Mouse (Mus musculus): ENCODE measurements around the gene Ank2.

Ank2 gene

DNA sequence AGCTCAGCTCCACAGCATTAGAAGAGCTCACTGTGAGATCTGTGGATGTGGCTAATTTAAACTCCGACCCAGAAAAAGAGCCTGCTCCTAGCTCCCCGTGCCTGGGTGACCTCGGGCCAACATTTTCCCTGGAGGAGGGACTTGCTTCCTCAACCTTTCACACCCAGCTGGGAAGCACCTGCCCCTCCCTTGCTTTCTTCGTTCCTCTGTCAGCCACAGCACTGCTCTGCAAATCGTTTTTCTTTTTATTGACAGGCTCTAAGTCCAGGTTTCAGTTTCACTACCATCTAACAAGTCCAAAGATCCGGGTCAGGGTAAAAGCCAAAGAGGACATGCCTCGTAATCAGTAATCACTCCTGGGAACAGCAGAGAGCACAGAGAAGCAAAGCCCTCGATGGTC lies 375.8 kb downstream of the Ank2 start:
- DNase-seq (ENCODE audit: low spot score), result peak; percentile 47

GRCm38 (mm10) chr3:127118777-127119176 lies 380.4 kb downstream of the Ank2 start:
- DNase-seq (ENCODE audit: low spot score), result no peak

GRCm38 (mm10) chr3:127116226-127116625 lies 382.9 kb downstream of the Ank2 start:
- DNase-seq (ENCODE audit: low spot score), result no peak

- DNase-seq (ENCODE audit: low spot score), result no peak
Measured at GRCm38 (mm10) chr3:127113238-127113637, 385.9 kb downstream of the Ank2 start.

DNA sequence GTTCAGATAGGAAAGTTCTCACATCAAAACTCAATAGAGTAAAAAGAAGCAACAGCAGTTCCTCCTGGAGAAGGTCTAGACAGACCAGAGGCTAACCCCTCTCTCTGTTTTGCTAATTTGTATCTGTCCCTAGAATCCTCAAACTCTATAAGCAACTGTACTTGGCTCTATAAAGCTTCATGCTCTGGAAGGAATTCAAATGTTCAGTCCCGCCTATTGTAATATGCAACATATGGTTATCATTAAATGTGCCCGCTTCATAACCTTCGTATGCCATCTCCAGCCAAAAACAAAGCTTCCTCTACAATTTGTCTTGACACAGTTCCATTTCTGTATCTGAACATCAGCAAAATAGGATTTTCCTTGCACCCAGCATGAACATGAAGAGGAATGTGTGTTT lies 389.7 kb downstream of the Ank2 start:
- DNase-seq (ENCODE audit: low spot score), result no peak

GRCm38 (mm10) chr3:127108481-127108880 lies 390.7 kb downstream of the Ank2 start:
- DNase-seq (ENCODE audit: low spot score), result no peak

GRCm38 (mm10) chr3:127107281-127107680 lies 391.9 kb downstream of the Ank2 start:
- no peak for DNase-seq (ENCODE audit: low spot score)

- no peak for DNase-seq (ENCODE audit: low spot score)
Measured at GRCm38 (mm10) chr3:127101326-127101725, 397.8 kb downstream of the Ank2 start.

- DNase-seq (ENCODE audit: low spot score), result no peak
Measured at GRCm38 (mm10) chr3:127097745-127098144, 401.4 kb downstream of the Ank2 start.

GRCm38 (mm10) chr3:127097106-127097505 lies 402.0 kb downstream of the Ank2 start:
- no peak for DNase-seq (ENCODE audit: low spot score)

- no peak for DNase-seq (ENCODE audit: low spot score)
Measured at GRCm38 (mm10) chr3:127093631-127094030, 405.5 kb downstream of the Ank2 start.

DNA sequence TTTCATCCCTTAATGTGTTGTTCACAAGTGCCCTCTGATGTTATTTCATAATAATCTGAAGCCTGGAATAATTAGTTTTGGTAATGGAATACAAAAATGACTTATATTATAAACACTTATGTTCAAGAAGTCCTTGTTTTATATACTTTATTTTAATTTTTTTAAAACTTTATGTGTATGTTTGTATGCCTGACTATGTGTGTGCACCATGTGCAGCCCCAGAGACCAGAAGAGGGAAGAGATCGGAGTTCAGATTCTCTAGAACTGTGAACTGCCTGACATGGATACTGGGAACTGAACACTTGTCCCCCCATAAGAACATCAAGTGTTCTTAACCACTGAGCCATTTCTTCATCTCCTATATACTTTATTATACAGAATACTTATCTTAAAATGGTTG lies 411.6 kb downstream of the Ank2 start:
- DNase-seq (ENCODE audit: low spot score), result no peak

GRCm38 (mm10) chr3:127086834-127087506 lies 412.2 kb downstream of the Ank2 start:
- DNase-seq (ENCODE audit: low spot score), result peak; percentile 66

GRCm38 (mm10) chr3:127077369-127077768 lies 421.8 kb downstream of the Ank2 start:
- DNase-seq (ENCODE audit: low spot score), result no peak

- no peak for DNase-seq (ENCODE audit: low spot score)
Measured at GRCm38 (mm10) chr3:127075531-127076280, 423.4 kb downstream of the Ank2 start.

GRCm38 (mm10) chr3:127071471-127071870 lies 427.7 kb downstream of the Ank2 start:
- no peak for DNase-seq (ENCODE audit: low spot score)

DNA sequence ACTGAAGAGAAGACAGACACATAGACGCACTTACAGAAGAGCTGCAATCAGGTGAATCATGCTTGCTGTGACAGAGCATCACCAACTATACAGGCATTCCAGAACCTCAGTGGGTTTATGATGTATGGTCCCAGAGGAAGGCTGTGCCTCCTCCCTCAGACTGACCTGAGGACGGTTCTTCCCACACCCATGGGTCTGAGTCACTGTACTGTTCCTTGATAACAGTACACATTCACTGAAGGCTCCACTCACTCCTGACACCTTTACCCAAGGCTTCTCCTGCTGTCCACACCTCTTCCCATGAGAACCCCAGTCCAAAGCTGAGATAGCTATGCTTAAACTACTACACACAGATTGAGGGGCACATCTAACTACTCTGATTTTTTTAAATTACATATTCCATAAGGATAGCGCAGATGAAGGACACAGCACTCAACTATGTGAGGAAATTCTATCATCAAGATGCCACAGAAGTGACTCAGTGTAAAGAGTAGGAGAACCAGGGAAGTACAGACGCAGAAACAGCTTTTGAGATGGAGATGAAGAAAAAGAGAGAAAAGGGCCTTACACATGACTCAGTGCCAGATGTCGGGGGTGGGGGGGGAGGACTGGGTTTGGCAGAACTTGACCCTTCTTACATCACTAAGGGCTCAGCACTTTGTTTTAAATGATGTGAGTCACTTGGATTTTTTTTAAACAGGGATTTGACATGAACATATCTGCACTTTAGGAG lies 435.3 kb downstream of the Ank2 start:
- DNase-seq (ENCODE audit: low spot score), result no peak

DNA sequence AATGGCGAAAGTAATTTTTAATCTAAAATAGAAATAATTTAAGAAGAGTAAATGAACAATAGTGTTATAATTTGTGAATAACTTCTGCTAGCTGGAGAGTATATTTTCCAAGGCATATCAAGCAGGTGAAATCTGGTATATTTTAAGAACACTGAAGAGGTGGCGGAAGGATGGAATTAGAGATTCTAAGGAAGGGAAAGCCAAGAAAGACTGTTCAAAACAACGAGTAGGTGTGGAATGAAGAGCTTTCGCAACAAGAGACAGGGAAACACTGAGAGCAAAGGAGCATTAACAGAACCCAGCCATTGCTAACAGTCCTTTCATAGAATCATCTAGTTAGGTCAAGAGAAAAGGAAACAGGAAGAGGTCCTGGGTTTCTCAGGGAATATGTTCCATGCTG lies 439.5 kb downstream of the Ank2 start:
- DNase-seq (ENCODE audit: low spot score), result no peak

GRCm38 (mm10) chr3:127041288-127041687 lies 457.9 kb downstream of the Ank2 start:
- DNase-seq (ENCODE audit: low spot score), result no peak

DNA sequence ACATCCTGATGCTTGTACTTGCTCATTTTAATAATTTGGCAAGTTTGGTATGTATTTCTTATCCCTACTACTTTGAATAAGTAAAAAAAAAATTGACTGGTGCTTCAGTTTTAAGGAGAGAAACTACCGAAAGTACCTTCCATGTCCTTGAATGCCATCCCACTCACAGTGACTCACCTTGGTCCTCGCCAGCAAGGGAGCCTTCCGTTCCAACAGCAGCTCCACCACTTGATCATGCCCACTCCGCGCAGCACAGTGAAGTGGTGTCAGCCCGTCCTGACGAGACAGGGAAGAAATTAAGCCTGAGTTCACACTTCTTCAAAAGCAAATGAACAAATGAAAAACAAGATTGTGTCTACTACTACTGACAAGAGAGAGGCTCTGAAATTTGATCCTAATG lies 460.6 kb downstream of the Ank2 start:
- no peak for DNase-seq (ENCODE audit: low spot score)

DNA sequence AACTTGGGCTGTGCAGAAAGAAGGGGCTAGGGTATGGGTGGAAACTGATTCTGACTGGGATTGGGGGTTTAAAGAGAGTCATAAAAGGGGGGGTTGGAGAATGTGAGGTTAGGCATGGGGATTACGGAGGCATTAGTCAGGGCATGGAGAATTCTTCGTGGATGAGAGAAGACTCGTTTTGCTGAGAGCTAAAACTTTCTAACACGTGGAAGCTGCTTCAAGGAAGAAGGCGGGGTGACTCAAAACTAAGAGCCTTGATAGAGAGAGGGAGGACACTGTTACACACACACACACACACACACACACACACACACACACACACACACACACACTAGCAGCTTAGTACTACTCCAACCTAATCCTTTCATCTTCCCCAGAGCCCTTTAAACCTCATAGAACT lies 463.0 kb downstream of the Ank2 start:
- DNase-seq (ENCODE audit: low spot score), result no peak

DNA sequence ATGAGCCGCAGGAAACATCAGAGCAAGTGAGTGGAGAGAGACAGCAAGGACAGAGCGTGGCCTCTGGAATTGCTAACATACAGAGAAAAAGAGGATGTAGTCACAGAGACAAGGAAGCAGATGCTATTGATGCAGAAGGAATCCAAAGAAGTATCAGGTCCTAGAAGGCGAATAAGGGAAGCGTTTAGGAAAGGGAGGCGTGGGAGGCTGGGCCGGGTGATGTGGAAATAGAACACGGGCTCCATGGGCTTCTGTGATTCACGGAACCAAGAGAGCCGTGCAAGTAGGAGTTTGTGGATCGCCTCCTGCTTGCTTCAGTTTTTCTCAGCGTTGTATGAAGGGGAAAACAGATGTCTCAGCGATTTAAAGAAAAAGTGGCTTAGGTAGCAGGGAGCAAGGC lies 463.6 kb downstream of the Ank2 start:
- no peak for DNase-seq (ENCODE audit: low spot score)

DNA sequence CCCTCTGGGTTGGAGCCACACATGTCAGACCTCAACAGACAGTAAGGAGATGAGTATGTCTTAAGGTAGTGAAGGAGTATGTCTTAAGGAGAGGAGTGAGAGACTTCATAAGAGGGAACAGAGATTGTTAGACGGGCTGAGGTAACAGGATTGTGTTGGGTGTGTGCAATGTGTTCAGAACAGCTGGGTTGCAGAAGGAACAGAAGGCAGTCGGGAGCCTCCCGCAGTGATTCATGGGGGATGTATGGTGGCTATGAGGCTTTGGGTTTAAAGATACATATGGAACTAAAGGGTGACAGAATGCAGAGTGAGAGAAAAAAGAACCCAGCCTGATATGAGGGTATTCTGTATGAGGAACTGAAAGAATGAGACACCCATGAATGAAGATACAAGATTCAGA lies 464.2 kb downstream of the Ank2 start:
- no peak for DNase-seq (ENCODE audit: low spot score)
